Mouse (Mus musculus) limb, embryonic 15.5 days (tissue): ENCODE measurements around the gene Fgfr2. TPM values are rescaled to one million over a fixed set of nuclear protein-coding genes. Genes with fewer than 3 reads are reported as not detected.
A peak's percentile ranks its signal among the peaks of the same experiment; 100 is the strongest.

Experiments used
- ATAC-seq: fragments of 200-750 bp; cut with Nextera tagmentation; 2 replicates; pipeline ENCODE4 v1.8.0; 2017; ENCODE audit warnings: low read depth, moderate TSS enrichment; ENCODE audit not compliant: insufficient number of reproducible peaks, low FRiP score, low TSS enrichment
- H3K27ac ChIP-seq: fragments of 300-500 bp; sonication (generic); 2 replicates; pipeline ENCODE4 v1.5.1; 2015; ENCODE audit warnings: moderate library complexity, mild to moderate bottlenecking, inconsistent platforms
- H3K27me3 ChIP-seq: fragments of 300-500 bp; sonication (generic); 2 replicates; pipeline ENCODE4 v1.6.1; 2015; ENCODE audit warnings: inconsistent platforms
- H3K36me3 ChIP-seq: fragments of 300-500 bp; sonication (generic); 2 replicates; pipeline ENCODE4 v1.6.1; 2015; ENCODE audit warnings: inconsistent platforms
- H3K4me1 ChIP-seq: fragments of 300-500 bp; sonication (generic); 2 replicates; pipeline ENCODE4 v1.6.1; 2015; ENCODE audit warnings: inconsistent platforms
- H3K4me2 ChIP-seq: fragments of 300-500 bp; sonication (generic); 2 replicates; pipeline ENCODE4 v1.6.1; 2015; ENCODE audit warnings: mild to moderate bottlenecking, inconsistent platforms
- H3K4me3 ChIP-seq: fragments of 300-500 bp; sonication (generic); 2 replicates; pipeline ENCODE4 v1.5.1; 2015; ENCODE audit warnings: mild to moderate bottlenecking, inconsistent platforms
- H3K9ac ChIP-seq: fragments of 300-500 bp; sonication (generic); 2 replicates; pipeline ENCODE4 v1.6.1; 2015; ENCODE audit warnings: inconsistent platforms
- H3K9me3 ChIP-seq: fragments of 300-500 bp; sonication (generic); 2 replicates; pipeline ENCODE4 v1.6.1; 2016; ENCODE audit warnings: inconsistent platforms
- WGBS: fragments of 180-500 bp; shearing (Covaris S2); methylation state at CpG from one replicate; pipeline ENCODE4 v1.1.7; 2015; 5-methylcytosine and 5-hydroxymethylcytosine counted together
- polyA plus RNA-seq: library from polyadenylated mRNA; unstranded; fragments of >200 nt; fragmentation: Nextera tagmentation; extraction: Ambion mirVana; gene quantifications from 2 replicates; pipeline ENCODE4 v1.2.1, GENCODE M21; 2015

Fgfr2 gene
- polyA plus RNA-seq, 1 experiment from 2014 or later: 101 TPM

DNA sequence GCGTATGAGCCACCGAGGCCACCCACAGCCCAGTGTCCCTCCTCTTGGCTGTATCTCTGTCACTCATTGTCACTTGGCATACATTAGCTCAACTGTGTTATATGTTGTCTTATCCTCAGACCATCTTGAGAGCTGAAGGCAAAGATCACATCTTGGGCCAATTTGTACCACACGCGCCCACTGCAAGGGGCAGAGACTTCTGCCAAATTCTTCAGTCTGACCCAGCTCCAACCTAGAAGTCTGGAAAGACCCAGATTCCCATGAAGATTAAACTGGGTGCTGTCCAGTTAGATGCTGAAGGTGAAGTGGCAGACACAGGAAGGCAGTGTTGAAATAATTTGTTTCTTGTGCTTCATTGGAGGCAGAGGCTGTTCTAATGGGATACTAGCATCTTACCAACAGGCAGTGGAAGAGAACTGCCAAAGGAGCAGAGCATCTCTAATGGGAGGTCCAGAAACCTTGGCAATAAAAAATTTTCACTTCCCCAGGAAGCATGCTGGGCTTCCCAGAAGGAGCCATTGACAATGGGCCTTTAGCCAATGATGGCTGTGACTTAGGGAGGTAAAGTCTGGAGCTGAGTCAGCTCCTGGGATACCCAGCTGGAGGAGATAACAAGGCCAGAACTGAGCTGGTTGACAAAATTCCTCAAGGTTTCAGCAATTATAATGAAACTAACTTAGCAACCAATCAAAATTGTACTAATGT lies 514.7 kb downstream of the Fgfr2 start:
- H3K4me3 ChIP-seq: no peak overlapping the region
- 90% methylated on average over 4 of the region's 4 CpGs for WGBS
- ATAC-seq: no peak
- H3K36me3 ChIP-seq: no peaks in the 10 kb centered on the region
- no peaks in the 10 kb centered on the region for H3K9me3 ChIP-seq
- peaks cover 11% of the 10 kb centered on the region for H3K4me1 ChIP-seq
- no peak overlapping the region for H3K27ac ChIP-seq
- no peak overlapping the region for H3K9ac ChIP-seq
- peaks cover 8% of the 10 kb centered on the region; the same call in 1 of the 2 replicates for H3K27me3 ChIP-seq
- no peak overlapping the region for H3K4me2 ChIP-seq

DNA sequence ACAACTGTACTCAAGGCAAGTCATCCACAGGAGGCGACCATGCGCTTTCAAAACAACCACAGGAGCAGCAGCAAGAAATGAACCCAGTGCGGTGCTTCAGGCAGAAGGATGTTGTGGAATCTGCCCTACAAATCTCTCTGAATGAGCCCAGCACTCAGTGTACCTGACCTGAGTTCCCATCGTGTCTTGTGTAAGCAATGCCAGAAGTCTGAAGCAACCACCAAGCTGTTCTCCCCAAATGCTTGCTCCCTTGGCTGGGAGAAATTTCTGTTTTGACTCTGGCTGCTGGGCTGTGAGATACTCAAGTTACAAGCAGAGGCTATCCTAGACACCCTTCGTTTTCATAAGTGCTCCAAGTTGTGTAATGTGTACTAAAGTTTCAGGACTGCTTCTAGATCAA lies 517.5 kb downstream of the Fgfr2 start:
- no peaks in the 10 kb centered on the region for H3K9me3 ChIP-seq
- ATAC-seq: no peak
- H3K4me3 ChIP-seq: no peak overlapping the region
- WGBS: 52% methylated on average over 5 of the region's 5 CpGs
- no peak overlapping the region for H3K4me2 ChIP-seq
- H3K9ac ChIP-seq: no peak overlapping the region
- no peak overlapping the region for H3K27ac ChIP-seq
- peaks cover 6% of the 10 kb centered on the region; the same call in 1 of the 2 replicates for H3K4me1 ChIP-seq
- no peaks in the 10 kb centered on the region for H3K36me3 ChIP-seq
- peaks cover 35% of the 10 kb centered on the region for H3K27me3 ChIP-seq

DNA sequence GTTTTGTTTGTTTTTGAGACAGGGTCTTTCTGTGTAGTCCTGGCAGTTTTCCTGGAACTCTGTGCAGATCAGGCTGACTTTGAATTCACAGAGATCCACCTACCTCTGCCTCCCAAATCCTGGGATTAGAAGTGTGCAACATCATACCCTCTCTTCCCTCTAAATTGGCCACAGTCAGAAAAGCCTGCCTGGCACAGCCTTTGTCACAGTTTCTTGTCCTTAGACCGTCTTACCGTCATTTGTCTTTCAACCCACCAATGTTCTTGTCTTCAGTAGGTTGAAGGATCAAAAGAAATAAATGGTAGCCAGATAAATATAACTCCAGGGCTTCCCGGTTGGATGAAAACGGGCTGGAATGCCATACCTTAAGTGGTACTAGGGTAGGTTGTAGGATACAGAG lies 518.4 kb downstream of the Fgfr2 start:
- H3K9ac ChIP-seq: no peak overlapping the region
- H3K27ac ChIP-seq: no peak overlapping the region
- H3K27me3 ChIP-seq: peaks cover 44% of the 10 kb centered on the region
- H3K4me2 ChIP-seq: no peak overlapping the region
- H3K4me3 ChIP-seq: no peak overlapping the region
- H3K36me3 ChIP-seq: no peaks in the 10 kb centered on the region
- no peak for ATAC-seq
- H3K4me1 ChIP-seq: peaks cover 4% of the 10 kb centered on the region
- no peaks in the 10 kb centered on the region for H3K9me3 ChIP-seq
- WGBS: 81% methylated on average over 4 of the region's 4 CpGs

DNA sequence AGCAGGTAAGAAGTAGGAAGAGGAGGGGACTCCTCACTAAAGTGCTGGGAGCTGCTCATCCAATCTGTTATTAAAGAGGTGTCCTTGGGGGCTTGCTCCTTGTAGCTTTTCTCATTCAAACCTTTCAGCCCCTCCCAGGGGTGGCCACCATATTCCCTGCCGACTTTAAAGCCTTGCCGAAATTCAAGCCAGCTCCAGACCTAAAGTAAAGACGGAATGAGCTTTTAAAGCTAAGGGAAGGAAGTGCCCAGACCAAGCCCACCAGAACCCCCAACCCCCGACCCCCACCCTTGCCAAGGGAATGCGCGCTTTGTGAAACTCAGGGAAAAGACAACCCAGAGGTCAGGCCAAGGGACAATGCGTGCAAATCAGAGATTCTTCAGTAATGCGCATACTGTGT lies 522.2 kb downstream of the Fgfr2 start:
- 21% methylated on average over 8 of the region's 8 CpGs for WGBS
- no peak overlapping the region for H3K9ac ChIP-seq
- ATAC-seq: no peak
- no peaks in the 10 kb centered on the region for H3K36me3 ChIP-seq
- H3K4me3 ChIP-seq: no peak overlapping the region
- no peak overlapping the region for H3K4me2 ChIP-seq
- no peaks in the 10 kb centered on the region for H3K9me3 ChIP-seq
- H3K4me1 ChIP-seq: peaks cover 33% of the 10 kb centered on the region
- no peak overlapping the region for H3K27ac ChIP-seq
- H3K27me3 ChIP-seq: peaks cover 81% of the 10 kb centered on the region

DNA sequence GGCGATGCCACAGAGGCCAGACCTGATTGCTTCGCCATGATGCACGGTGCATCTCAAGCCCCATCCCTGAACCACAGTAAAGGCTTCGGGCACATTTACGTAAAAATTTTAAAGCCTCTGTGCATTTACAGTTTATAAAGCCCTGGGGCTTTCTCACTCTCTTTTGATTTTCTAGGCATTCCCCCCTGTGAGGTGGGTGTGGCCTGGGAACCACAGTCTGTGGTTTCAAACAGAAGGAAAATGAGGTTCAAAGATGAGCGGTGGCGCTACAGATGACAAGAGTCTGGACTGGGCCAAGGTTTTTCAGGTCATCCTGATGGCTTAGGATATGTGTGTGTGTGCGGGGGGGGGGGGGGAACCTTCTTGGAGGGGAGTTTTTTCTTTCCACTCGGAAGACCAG lies 523.1 kb downstream of the Fgfr2 start:
- H3K27ac ChIP-seq: no peak overlapping the region
- peaks cover 33% of the 10 kb centered on the region for H3K4me1 ChIP-seq
- 2% methylated on average over 9 of the region's 9 CpGs for WGBS
- peaks cover 89% of the 10 kb centered on the region for H3K27me3 ChIP-seq
- H3K4me3 ChIP-seq: peak overlapping the region; percentile 40
- no peaks in the 10 kb centered on the region for H3K9me3 ChIP-seq
- no peak overlapping the region for H3K9ac ChIP-seq
- ATAC-seq: no peak
- H3K36me3 ChIP-seq: no peaks in the 10 kb centered on the region
- H3K4me2 ChIP-seq: peak overlapping the region; percentile 82

DNA sequence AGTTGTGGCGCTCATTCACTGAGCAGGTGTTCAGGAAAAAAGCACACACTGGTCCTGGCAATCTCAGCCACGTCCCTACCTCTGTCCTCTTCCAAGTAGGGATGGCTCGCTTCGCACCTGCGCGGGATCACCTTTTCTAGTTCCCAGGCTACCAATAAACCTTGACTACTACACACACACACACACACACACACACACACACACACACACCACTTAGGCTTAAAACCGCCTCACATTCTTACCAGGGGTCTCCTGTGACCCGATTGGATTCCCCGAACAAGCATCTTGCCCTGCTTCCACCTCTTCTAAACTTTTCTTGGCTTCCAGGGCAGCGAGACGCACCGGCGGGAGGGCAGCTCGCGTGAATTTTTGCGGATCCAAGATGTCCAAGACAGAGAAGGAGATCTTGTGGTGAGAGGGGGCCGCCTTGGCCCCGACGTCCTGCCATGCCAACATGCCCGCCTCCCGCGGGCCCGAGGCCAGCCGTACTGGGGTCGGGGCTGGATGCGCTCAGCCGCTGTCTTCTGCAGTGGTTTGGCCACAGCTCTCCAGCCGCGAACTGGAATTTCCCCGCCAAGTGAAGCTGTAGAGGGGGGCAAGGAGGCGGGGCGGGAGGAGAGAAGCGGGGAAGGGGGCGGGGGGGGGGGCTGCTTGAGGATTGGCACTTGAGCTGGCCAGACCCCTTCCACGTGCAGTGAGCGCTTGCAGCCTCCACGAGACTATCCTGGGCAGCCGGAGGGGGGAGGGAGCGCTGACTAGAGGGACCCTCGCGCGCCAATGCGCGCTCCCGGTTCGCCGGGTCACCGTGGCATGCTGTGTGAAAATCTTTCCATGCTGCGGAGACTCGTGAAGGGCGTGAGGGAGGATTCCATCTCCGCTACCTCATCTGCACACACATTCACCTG lies 523.8 kb downstream of the Fgfr2 start, which contains the start of gene Nkx1-2:
Nkx1-2 (minus strand) TSS at position 567 of the 905 bp plus-strand sequence.
- no peak for ATAC-seq
- peaks cover 33% of the 10 kb centered on the region for H3K4me1 ChIP-seq
- no peak within 1 kb of the TSS for H3K9ac ChIP-seq

DNA sequence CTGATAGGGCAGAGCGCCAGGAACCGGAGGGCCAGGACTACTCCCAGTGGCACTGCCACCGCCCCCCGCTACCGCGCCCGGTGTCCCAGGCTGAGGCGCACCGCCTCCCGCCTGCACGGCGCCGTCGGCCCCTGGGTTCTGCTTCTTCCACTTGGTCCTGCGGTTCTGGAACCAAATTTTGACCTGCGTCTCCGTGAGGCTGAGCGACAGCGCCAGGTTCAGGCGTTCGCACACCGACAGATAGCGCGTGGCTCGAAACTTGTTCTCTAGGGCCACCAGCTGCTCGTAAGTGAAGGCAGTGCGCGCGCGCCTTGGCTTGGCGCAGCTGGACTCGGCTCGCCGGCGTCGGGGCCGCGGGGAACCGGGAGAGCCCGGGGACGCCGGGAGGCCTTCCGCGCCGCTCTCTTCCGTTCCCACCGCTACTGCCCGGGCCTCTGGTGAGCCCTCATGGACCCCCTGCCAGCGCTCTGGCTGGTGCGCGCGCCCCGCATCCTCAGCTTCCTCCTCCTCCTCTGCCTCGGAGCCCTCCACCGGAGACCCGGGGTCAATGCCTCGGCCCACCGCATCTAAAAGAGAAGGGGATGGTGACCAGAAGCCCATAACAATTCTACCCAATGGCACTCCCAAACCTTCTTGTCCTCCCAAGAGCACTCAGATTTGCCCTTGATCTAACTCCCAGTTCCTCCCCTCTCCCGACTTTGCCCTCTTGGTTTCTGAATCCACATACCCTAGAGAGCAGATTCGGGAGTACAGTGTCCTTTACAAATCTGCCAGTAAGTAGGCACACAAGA lies 525.7 kb downstream of the Fgfr2 start:
- Histone ChIP-seq H3K36me3 (no peaks in the 10 kb centered on the region), H3K4me2 (peak overlapping the region; percentile 90), H3K9ac (0 out of 2 replicates have a peak overlapping the region, but pooled peaks have one; percentile 10), H3K4me1 (peaks cover 33% of the 10 kb centered on the region), H3K27ac (no peak overlapping the region), H3K27me3 (peaks cover 74% of the 10 kb centered on the region), H3K4me3 (peak overlapping the region; percentile 48), H3K9me3 (no peaks in the 10 kb centered on the region)
- ATAC-seq: no peak
- WGBS: under 1% methylated on average over 58 of the region's 60 CpGs

More for the DNA sequence above, 523.8 kb downstream of the Fgfr2 start, which contains the start of gene Nkx1-2:
- H3K9me3 ChIP-seq: no peaks in the 10 kb centered on the region
- WGBS: under 1% methylated on average over 47 of the region's 52 CpGs
- H3K36me3 ChIP-seq: no peaks in the 10 kb centered on the region
- no peak within 1 kb of the TSS for H3K27ac ChIP-seq
- peak within 1 kb of the TSS; percentile 40 for H3K4me3 ChIP-seq
- H3K4me2 ChIP-seq: peak within 1 kb of the TSS; percentile 82
- H3K27me3 ChIP-seq: peaks cover 90% of the 10 kb centered on the region

DNA sequence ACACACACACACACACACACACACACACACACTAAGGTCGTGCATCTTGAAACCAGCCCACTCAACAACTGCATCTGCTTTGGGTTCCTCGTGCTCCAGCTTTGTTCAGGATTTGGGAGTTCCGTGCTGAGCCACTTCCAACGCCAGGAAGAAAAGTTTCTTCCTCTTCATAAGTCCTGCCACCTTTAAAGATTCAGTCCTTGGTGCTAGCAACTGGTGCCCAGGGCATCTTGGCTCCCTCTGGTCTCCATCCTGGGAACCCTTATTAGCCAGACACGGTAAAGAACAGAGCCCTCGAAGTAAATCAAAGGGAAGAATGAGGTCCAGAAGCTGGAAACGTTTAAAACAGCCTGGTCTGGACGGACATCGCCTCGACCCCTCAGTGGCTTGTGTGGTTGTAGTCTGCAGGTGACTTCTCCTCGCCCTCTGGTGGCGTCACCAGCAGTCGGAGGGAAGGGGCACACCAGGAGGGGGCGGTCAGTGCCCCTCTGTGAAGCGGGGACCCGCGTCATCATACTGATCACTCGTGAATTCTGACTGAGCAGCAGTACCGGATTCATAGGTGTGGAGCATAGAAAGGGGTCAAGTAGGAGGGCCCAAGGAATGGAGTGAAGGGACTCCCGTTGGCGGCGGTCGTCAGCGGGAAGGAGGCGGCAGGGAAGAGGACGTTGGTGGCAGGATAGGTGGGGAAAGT lies 526.4 kb downstream of the Fgfr2 start:
- 13% methylated on average over 26 of the region's 26 CpGs for WGBS
- ATAC-seq: no peak
- Histone ChIP-seq H3K4me1 (peaks cover 33% of the 10 kb centered on the region), H3K9ac (0 out of 2 replicates have a peak overlapping the region, but pooled peaks have one; percentile 10), H3K9me3 (no peaks in the 10 kb centered on the region), H3K4me3 (peak overlapping the region; percentile 48), H3K27me3 (peaks cover 67% of the 10 kb centered on the region), H3K4me2 (peak overlapping the region; percentile 90), H3K27ac (no peak overlapping the region), H3K36me3 (no peaks in the 10 kb centered on the region)

DNA sequence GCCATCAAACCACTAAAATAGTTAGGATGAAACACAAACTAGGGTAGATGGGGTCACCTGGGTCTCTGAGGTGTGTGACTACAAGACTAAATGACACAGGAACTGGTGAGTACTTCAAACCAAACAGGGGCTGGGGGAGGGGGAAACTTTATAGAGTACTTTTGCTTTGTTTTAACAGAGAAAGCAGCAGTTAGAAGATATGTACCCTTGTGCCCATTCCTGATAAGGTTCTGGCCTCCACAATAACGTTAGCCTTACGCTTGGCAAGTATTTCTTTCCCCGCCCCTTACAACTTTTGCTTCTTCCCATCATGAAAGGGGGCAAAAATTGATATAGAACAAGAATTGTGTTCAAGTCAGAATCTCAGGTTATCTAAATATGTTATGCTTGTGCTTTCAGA lies 527.4 kb downstream of the Fgfr2 start:
- no peak for ATAC-seq
- H3K4me3 ChIP-seq: no peak overlapping the region
- H3K27me3 ChIP-seq: peaks cover 58% of the 10 kb centered on the region
- H3K27ac ChIP-seq: no peak overlapping the region
- H3K4me2 ChIP-seq: no peak overlapping the region
- no peaks in the 10 kb centered on the region for H3K36me3 ChIP-seq
- peaks cover 33% of the 10 kb centered on the region for H3K4me1 ChIP-seq
- no peak overlapping the region for H3K9ac ChIP-seq
- WGBS: 85% methylated on average over 3 of the region's 3 CpGs
- H3K9me3 ChIP-seq: no peaks in the 10 kb centered on the region

DNA sequence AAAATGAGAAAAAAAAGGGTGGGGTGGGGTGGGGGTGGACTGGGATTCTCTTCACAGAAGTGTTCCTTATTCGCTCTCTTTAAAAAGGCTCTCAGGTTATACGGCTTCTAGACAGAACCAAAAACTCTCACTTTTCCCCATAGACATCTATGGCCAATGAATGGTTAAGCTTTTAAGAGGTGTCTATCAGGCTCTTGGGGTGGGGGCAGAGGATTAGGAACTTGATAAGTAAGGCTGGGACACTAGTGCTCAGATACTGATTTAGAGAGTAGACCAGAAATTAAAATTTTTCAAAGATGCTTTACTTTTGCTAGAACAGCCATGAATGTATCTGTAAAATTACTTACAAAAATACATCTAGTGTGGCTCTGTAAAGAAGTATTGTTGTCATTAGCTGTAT lies 528.8 kb downstream of the Fgfr2 start:
- no peak overlapping the region for H3K4me3 ChIP-seq
- 77% methylated on average over 2 of the region's 2 CpGs for WGBS

DNA sequence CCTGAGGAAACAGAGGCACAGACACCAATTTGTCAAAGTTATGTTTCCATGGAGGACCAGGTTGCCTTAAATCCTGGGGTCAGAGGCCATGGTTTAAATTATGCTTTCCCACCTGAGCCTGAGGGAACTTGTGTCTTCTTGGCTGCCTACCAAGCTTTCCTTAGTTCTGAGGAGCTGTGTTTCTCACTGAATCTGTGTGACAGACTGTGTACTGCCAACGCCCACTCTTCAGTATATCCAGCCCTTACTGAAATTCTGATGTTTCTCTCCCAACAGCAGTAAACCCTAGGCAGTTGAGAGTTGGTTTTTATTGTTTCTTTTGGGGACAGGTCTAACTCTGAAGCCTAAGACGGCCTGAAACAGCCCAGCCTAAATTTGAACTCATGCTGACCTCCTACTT lies 529.4 kb downstream of the Fgfr2 start:
- H3K36me3 ChIP-seq: no peaks in the 10 kb centered on the region
- H3K4me3 ChIP-seq: no peak overlapping the region
- H3K27me3 ChIP-seq: peaks cover 38% of the 10 kb centered on the region
- 54% methylated on average over 2 of the region's 2 CpGs for WGBS
- H3K4me2 ChIP-seq: no peak overlapping the region
- H3K9me3 ChIP-seq: no peaks in the 10 kb centered on the region
- no peak overlapping the region for H3K27ac ChIP-seq
- H3K9ac ChIP-seq: no peak overlapping the region
- ATAC-seq: no peak
- H3K4me1 ChIP-seq: peaks cover 19% of the 10 kb centered on the region

More for the DNA sequence above, 528.8 kb downstream of the Fgfr2 start:
- H3K9me3 ChIP-seq: no peaks in the 10 kb centered on the region
- no peak overlapping the region for H3K4me2 ChIP-seq
- H3K27ac ChIP-seq: no peak overlapping the region
- peaks cover 44% of the 10 kb centered on the region for H3K27me3 ChIP-seq
- no peak overlapping the region for H3K9ac ChIP-seq
- peaks cover 25% of the 10 kb centered on the region for H3K4me1 ChIP-seq
- no peaks in the 10 kb centered on the region for H3K36me3 ChIP-seq
- ATAC-seq: no peak
